Mouse (Mus musculus) MEL (cell line): ENCODE measurements around the gene Cadm2. TPM values are rescaled to one million over a fixed set of nuclear protein-coding genes. Genes with fewer than 3 reads are reported as not detected.

Source experiments
- DNase-seq: peaks from one replicate; pipeline ENCODE4 v3.0.0; 2011; ENCODE audit warnings: low read depth, low spot score
- H3K27ac ChIP-seq: 2 replicates; pipeline ENCODE4 v1.5.1; 2012; ENCODE audit warnings: low read depth, mild to moderate bottlenecking, control low read depth, low read length, moderate library complexity; ENCODE audit not compliant: control insufficient read depth
- H3K27me3 ChIP-seq, 2 experiments: fragments of 150-350 bp in 1 of 2; sonication (generic) in 1 of 2; 2 replicates each; pipeline ENCODE4 v1.6.1; 2012; ENCODE audit warnings: low read length in 2 of 2, mild to moderate bottlenecking in 2 of 2, improper control_type of control experiment in 1 of 2, moderate library complexity in 1 of 2; ENCODE audit not compliant: insufficient read depth in 2 of 2, control insufficient read depth in 1 of 2
- H3K36me3 ChIP-seq, 2 experiments: 2 replicates each; pipeline ENCODE4 v1.6.1; 2012 to 2014; ENCODE audit warnings: low read length in 2 of 2, improper control_type of control experiment in 1 of 2, inconsistent platforms in 1 of 2, mild to moderate bottlenecking in 1 of 2; ENCODE audit not compliant: insufficient read depth in 2 of 2, control insufficient read depth in 1 of 2
- H3K4me1 ChIP-seq, 2 experiments: fragments of 150-350 bp in 1 of 2; sonication (generic) in 1 of 2; 2 replicates each; pipeline ENCODE4 v1.6.1; 2012; ENCODE audit warnings: low read length in 2 of 2, improper control_type of control experiment in 1 of 2, mild to moderate bottlenecking in 1 of 2; ENCODE audit not compliant: insufficient read depth in 2 of 2, control insufficient read depth in 1 of 2
- H3K4me3 ChIP-seq, 2 experiments: fragments of 150-350 bp in 1 of 2; sonication (generic) in 1 of 2; 2 replicates each; pipeline ENCODE4 v1.5.1; 2012; ENCODE audit warnings: low read depth in 2 of 2, low read length in 2 of 2, mild to moderate bottlenecking in 2 of 2, moderate library complexity in 2 of 2, control low read depth in 1 of 2, improper control_type of control experiment in 1 of 2; ENCODE audit not compliant: control insufficient read depth in 1 of 2, insufficient read depth in 1 of 2
- H3K79me2 ChIP-seq: 2 replicates; pipeline ENCODE4 v1.6.1; 2012; ENCODE audit warnings: mild to moderate bottlenecking, low read length, moderate library complexity; ENCODE audit not compliant: control insufficient read depth, poor library complexity, insufficient read depth
- H3K9ac ChIP-seq: 2 replicates; pipeline ENCODE4 v1.6.1; 2012; ENCODE audit warnings: low read depth, mild to moderate bottlenecking, control low read depth, low read length, moderate library complexity; ENCODE audit not compliant: control insufficient read depth, poor library complexity, severe bottlenecking
- H3K9me3 ChIP-seq: fragments of 150-350 bp; sonication (generic); replicated peaks from 2 replicates; pipeline ENCODE4 v1.6.1; 2012; ENCODE audit warnings: mild to moderate bottlenecking, low read length, improper control_type of control experiment, moderate library complexity; ENCODE audit not compliant: insufficient read depth
- CHD2 ChIP-seq: IDR thresholded peaks from 2 replicates; pipeline ENCODE4 v1.6.1; 2011; ENCODE audit warnings: low read length, improper control_type of control experiment
- CTCF ChIP-seq, 3 experiments: IDR thresholded peaks in 2 of 3; conservative IDR thresholded peaks in 1 of 3; 2 replicates each; pipeline ENCODE4 v1.5.1; 2011 to 2012; ENCODE audit warnings: low read length in 3 of 3, low read depth in 2 of 3, mild to moderate bottlenecking in 2 of 3, improper control_type of control experiment in 1 of 3, inconsistent platforms in 1 of 3, mixed read lengths in 1 of 3, moderate library complexity in 1 of 3; ENCODE audit not compliant: control insufficient read depth in 1 of 3, insufficient read depth in 1 of 3, poor library complexity in 1 of 3, severe bottlenecking in 1 of 3
- E2F4 ChIP-seq: IDR thresholded peaks from 2 replicates; pipeline ENCODE4 v1.6.1; 2011; ENCODE audit warnings: low read depth, low read length, improper control_type of control experiment, borderline replicate concordance
- ETS1 ChIP-seq: IDR thresholded peaks from 2 replicates; pipeline ENCODE4 v1.6.1; 2012; ENCODE audit warnings: low read depth, mild to moderate bottlenecking, inconsistent platforms, low read length, improper control_type of control experiment, moderate library complexity
- GATA1 ChIP-seq: IDR thresholded peaks from 2 replicates; pipeline ENCODE4 v1.6.1; 2011; ENCODE audit warnings: low read depth, low read length, improper control_type of control experiment
- MAZ ChIP-seq: IDR thresholded peaks from 2 replicates; pipeline ENCODE4 v1.6.1; 2012; ENCODE audit warnings: low read depth, mild to moderate bottlenecking, inconsistent platforms, low read length, improper control_type of control experiment
- MEF2A ChIP-seq: IDR thresholded peaks from 2 replicates; pipeline ENCODE4 v1.6.1; 2014; ENCODE audit warnings: low read depth, mild to moderate bottlenecking, inconsistent platforms, low read length, improper control_type of control experiment; ENCODE audit not compliant: poor library complexity, insufficient replicate concordance, severe bottlenecking; ENCODE audit errors: extremely low read depth
- MYB ChIP-seq: IDR thresholded peaks from 2 replicates; pipeline ENCODE4 v1.6.1; 2011; ENCODE audit warnings: mild to moderate bottlenecking, low read depth, low read length, improper control_type of control experiment
- POLR2A ChIP-seq, 2 experiments: IDR thresholded peaks; 2 replicates each; pipeline ENCODE4 v1.6.1; 2011 to 2012; ENCODE audit warnings: low read length in 2 of 2, mild to moderate bottlenecking in 2 of 2, control low read depth in 1 of 2, improper control_type of control experiment in 1 of 2, low read depth in 1 of 2, moderate library complexity in 1 of 2; ENCODE audit not compliant: control insufficient read depth in 1 of 2, insufficient read depth in 1 of 2, poor library complexity in 1 of 2
- RCOR1 ChIP-seq: IDR thresholded peaks from 2 replicates; pipeline ENCODE4 v1.6.1; 2012; ENCODE audit warnings: low read depth, mild to moderate bottlenecking, inconsistent platforms, low read length, improper control_type of control experiment
- TAL1 ChIP-seq: IDR thresholded peaks from 2 replicates; pipeline ENCODE4 v1.6.1; 2012; ENCODE audit warnings: mild to moderate bottlenecking, inconsistent platforms, low read length, moderate library complexity, mixed read lengths
- UBTF ChIP-seq: IDR thresholded peaks from 2 replicates; pipeline ENCODE4 v1.6.1; 2012; ENCODE audit warnings: low read depth, mild to moderate bottlenecking, inconsistent platforms, low read length, improper control_type of control experiment, moderate library complexity, borderline replicate concordance; ENCODE audit not compliant: insufficient read depth
- ZKSCAN1 ChIP-seq: IDR thresholded peaks from 2 replicates; pipeline ENCODE4 v1.6.1; 2012; ENCODE audit warnings: low read depth, mild to moderate bottlenecking, inconsistent platforms, low read length, improper control_type of control experiment, moderate library complexity
- ZNF384 ChIP-seq: IDR thresholded peaks from 2 replicates; pipeline ENCODE4 v1.6.1; 2012; ENCODE audit warnings: low read depth, mild to moderate bottlenecking, inconsistent platforms, low read length, improper control_type of control experiment
- polyA plus RNA-seq, 2 experiments: library from polyadenylated mRNA; stranded (reverse) in 1 of 2; unstranded in 1 of 2; fragments of >175 nt in 1 of 2; fragments of >200 nt in 1 of 2; gene quantifications; 2 replicates each; pipeline versions ENCODE4 v1.2.1 to v1.2.4; 2012; ENCODE audit warnings: low replicate concordance in 2 of 2, low read depth in 1 of 2; ENCODE audit not compliant: insufficient read length in 2 of 2, insufficient read depth in 1 of 2, missing spikeins in 1 of 2
- total RNA-seq: library from RNA; depleted of rRNA; stranded (reverse); fragments of 300-350 nt; gene quantifications from 2 replicates; pipeline ENCODE4 v1.2.3, GENCODE M21; 2012

Gene Cadm2
- total and polyA plus RNA-seq, 3 experiments: not detected

- TF ChIP-seq POLR2A (IDR thresholded peaks at IDR 0.05; ENCODE audit: control insufficient read depth in 1 of 2, insufficient read depth in 1 of 2, low read depth in 1 of 2, low read length in 2 of 2, poor library complexity in 1 of 2): no peak
- no peak for TF ChIP-seq RCOR1
- TF ChIP-seq E2F4: no peak
- TF ChIP-seq ZNF384: 0 out of 2 replicates have a peak, but pooled peaks have one; percentile 8
- TF ChIP-seq TAL1: 0 out of 2 replicates have a peak, but pooled peaks have one; percentile 28
- TF ChIP-seq ZKSCAN1: no peak
Measured at GRCm38 (mm10) chr16:67367745-67368144, 253.0 kb downstream of the Cadm2 start (continued).

GRCm38 (mm10) chr16:67348011-67348410, 272.7 kb downstream of the Cadm2 start:
- no peak for TF ChIP-seq MYB
- no peak for TF ChIP-seq GATA1
- TF ChIP-seq RCOR1: no peak
- no peak for TF ChIP-seq UBTF
- no peak for TF ChIP-seq E2F4
- H3K4me1 ChIP-seq: no peaks in the 10 kb centered on the region
- DNase-seq: no peak
- no peaks in the 10 kb centered on the region for H3K36me3 ChIP-seq
- H3K9me3 ChIP-seq: no peaks in the 10 kb centered on the region
- H3K27me3 ChIP-seq: no peaks in the 10 kb centered on the region
- H3K9ac ChIP-seq: no peak overlapping the region
- H3K79me2 ChIP-seq: no peaks in the 10 kb centered on the region
- H3K4me3 ChIP-seq: no peak overlapping the region
- H3K27ac ChIP-seq: no peak overlapping the region

- no peak overlapping the region for H3K9ac ChIP-seq
- no peak for DNase-seq
- H3K4me1 ChIP-seq: no peaks in the 10 kb centered on the region
- H3K79me2 ChIP-seq: no peaks in the 10 kb centered on the region
- no peak overlapping the region for H3K4me3 ChIP-seq
- no peaks in the 10 kb centered on the region for H3K9me3 ChIP-seq
- H3K36me3 ChIP-seq: no peaks in the 10 kb centered on the region
- H3K27ac ChIP-seq: no peak overlapping the region
- TF ChIP-seq CHD2 (no peak), RCOR1 (no peak), ETS1 (no peak), TAL1 (no peak), CTCF (IDR thresholded peaks at IDR 0.05 in 2 of 3, conservative IDR thresholded peaks at IDR 0.05 in 1 of 3; ENCODE audit: control insufficient read depth in 1 of 3, insufficient read depth in 1 of 3, low read depth in 2 of 3, low read length in 3 of 3, poor library complexity in 1 of 3, severe bottlenecking in 1 of 3) (no peak), GATA1 (no peak), ZKSCAN1 (no peak), MAZ (no peak), MEF2A (no peak)
- H3K27me3 ChIP-seq: no peaks in the 10 kb centered on the region
Measured at GRCm38 (mm10) chr16:67347561-67347960, 273.1 kb downstream of the Cadm2 start.
